Mouse (Mus musculus): ENCODE data around the gene Prmt1.
A peak's percentile ranks its signal among the peaks of the same experiment; 100 is the strongest.

DNA sequence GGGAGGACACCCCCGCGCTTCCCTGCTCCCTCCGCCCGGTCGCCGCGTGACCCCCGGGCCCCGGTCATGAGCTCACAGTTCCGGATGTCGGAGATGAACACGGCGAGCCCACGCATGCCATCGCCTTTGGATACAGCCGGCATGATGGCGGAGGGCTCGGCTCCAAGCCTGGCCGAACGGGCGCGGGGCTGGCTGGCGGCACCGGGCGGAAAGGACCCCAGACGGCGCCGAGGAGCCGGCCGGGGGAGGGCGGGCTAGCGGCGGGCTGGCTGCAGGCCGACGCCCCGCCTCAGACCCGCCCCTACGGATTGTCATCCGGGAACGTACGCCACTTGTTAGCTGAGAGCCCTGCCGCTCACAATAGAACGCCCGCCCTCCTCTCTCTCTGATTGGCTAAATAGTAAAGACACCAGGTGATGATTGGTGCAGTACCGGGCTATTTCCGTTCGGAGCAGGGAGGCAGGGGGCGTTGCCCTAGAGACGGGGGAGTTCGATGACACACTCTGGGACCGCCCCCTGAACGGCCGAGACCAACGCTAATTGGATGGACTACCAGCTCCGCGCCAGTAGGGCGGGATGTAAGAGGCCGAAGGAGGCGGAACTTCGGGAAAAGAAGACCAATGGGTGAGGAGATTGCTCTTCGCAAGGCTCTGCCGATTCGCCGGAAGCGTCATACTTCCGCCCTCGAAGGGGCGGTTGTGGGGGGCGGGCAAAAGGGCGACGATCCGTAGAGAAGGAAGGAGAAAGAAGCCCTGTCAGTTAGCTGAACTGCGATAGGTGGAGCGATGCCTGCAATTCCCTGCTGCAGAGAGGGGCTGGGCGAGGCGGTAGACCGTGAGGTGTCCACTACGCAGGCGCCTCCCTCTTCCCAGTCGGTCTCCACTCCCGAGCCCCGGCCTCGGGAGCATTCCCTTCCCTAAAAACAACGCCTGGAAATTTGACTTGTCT is 56.9 kb downstream of the Prmt1 start, which contains the start of gene Ap2a1:
- no peak for TF ChIP-seq CTCF (IDR thresholded peaks at IDR 0.05; ENCODE audit: low read depth)
- peak; percentile 62; the same call in 1 of the 2 replicates for TF ChIP-seq EP300 (IDR thresholded peaks at IDR 0.05; ENCODE audit: low read depth)

Data from liver, embryonic 14.5 days (tissue).